ENCODE assay signal across 17 mouse cellular contexts in genomic region chr5:142426476-142426875, GRCm38 (mm10). TPM values are rescaled to one million over a fixed set of nuclear protein-coding genes. Genes with fewer than 3 reads are reported as not detected.
DNase-seq lines count a peak whose midpoint lies in the region; ATAC-seq and TF ChIP-seq lines count a peak whose summit lies in the region.
"Had no signal": no experiment of that assay in that cellular context is flagged by ENCODE, and none has a peak within 500 bp of the region (broad histone marks: within the 10 kb centered on the region; RNA-seq: fewer than 3 reads in every experiment).

No protein-coding gene starts in this region.

- no peaks in the 10 kb centered on the region for H3K27me3 ChIP-seq in heart, adult 2 months (ENCODE audit: control insufficient read depth, insufficient read depth, low read length)
- H3K27me3 ChIP-seq in kidney, adult 2 months (replicated peaks; ENCODE audit: control insufficient read depth, insufficient read depth, low read length) = no peaks in the 10 kb centered on the region
- no peaks in the 10 kb centered on the region for H3K27me3 ChIP-seq in kidney, embryonic 16.5 days (ENCODE audit: insufficient read depth, low read length)
- H3K27me3 ChIP-seq: embryonic facial prominence, embryonic 13.5 days; forebrain, embryonic 13.5 days had no signal

- WGBS in heart, adult 2 months = 87% methylated on average over 2 of the region's 2 CpGs
- WGBS in kidney, adult 2 months = 98% methylated on average over 2 of the region's 2 CpGs
- WGBS in kidney, embryonic 16.5 days = 91% methylated on average over 2 of the region's 2 CpGs

- peaks cover 4% of the 10 kb centered on the region for H3K79me2 ChIP-seq in heart, adult 2 months (replicated peaks; ENCODE audit: control insufficient read depth, insufficient read depth, low read length)

- no peak for DNase-seq in heart, adult 2 months
- DNase-seq in heart, adult 9 months (ENCODE audit: low spot score in 2 of 2) = no peak
- DNase-seq in kidney, adult 2 months = no peak
- DNase-seq in 3T3-L1 (ENCODE audit: low read depth, low spot score) = peak; percentile 85
- no peak for DNase-seq in thymus, adult 18-20 months
- DNase-seq in left cerebral cortex, postnatal 36 days (ENCODE audit: low spot score in 2 of 2) = no peak
- DNase-seq: B cell, adult 2 months; cerebellum, postnatal 36 days; heart, adult 18-20 months; kidney, postnatal 36 days; layer of hippocampus, postnatal 36 days; thymus, postnatal 25 days had no signal

- H3K27ac ChIP-seq in heart, adult 2 months = peak overlapping the region; percentile 83
- peak overlapping the region; percentile 4; the same call in 1 of the 2 replicates for H3K27ac ChIP-seq in kidney, adult 2 months (ENCODE audit: insufficient read depth, low read depth, low read length)
- H3K27ac ChIP-seq in kidney, embryonic 16.5 days (ENCODE audit: low read length) = no peak overlapping the region
- H3K27ac ChIP-seq in embryonic fibroblast, embryonic 13.5 days (ENCODE audit: insufficient read depth, low read length) = peak overlapping the region; percentile 78; the same call in 1 of the 2 replicates
- H3K27ac ChIP-seq: embryonic facial prominence, embryonic 13.5 days; forebrain, embryonic 13.5 days had no signal

- TF ChIP-seq POLR2A in heart, adult 2 months (IDR thresholded peaks at IDR 0.05; ENCODE audit: insufficient read depth, low read depth, low read length) = no peak
- TF ChIP-seq POLR2A in kidney, adult 2 months (IDR thresholded peaks at IDR 0.05; ENCODE audit: low read depth, low read length) = no peak
- no peak for TF ChIP-seq POLR2A in embryonic fibroblast, embryonic 13.5 days (IDR thresholded peaks at IDR 0.05; ENCODE audit: low read depth, low read length)

- no peak overlapping the region for H3K4me3 ChIP-seq in heart, adult 2 months
- no peak overlapping the region for H3K4me3 ChIP-seq in kidney, adult 2 months (ENCODE audit: insufficient read depth, low read depth, low read length)
- H3K4me3 ChIP-seq in kidney, embryonic 16.5 days (ENCODE audit: low read length) = no peak overlapping the region
- H3K4me3 ChIP-seq in embryonic fibroblast, embryonic 13.5 days (ENCODE audit: insufficient read depth, low read length) = no peak overlapping the region
- H3K4me3 ChIP-seq: embryonic facial prominence, embryonic 13.5 days; forebrain, embryonic 13.5 days had no signal

- H3K4me1 ChIP-seq in heart, adult 2 months (ENCODE audit: control insufficient read depth, insufficient read depth, low read length) = peaks cover 40% of the 10 kb centered on the region
- peaks cover 26% of the 10 kb centered on the region for H3K4me1 ChIP-seq in kidney, adult 2 months (ENCODE audit: control insufficient read depth, insufficient read depth, low read length)
- peaks cover 45% of the 10 kb centered on the region for H3K4me1 ChIP-seq in kidney, embryonic 16.5 days (ENCODE audit: insufficient read depth, low read length)
- H3K4me1 ChIP-seq in embryonic fibroblast, embryonic 13.5 days (ENCODE audit: control insufficient read depth, insufficient read depth, low read length) = peaks cover 17% of the 10 kb centered on the region

- intact Hi-C loops in heart, adult 2 months (cut with DNase I) = no loop called here
- intact Hi-C loops in left cerebral cortex, postnatal 36 days (cut with DNase I) = no loop called here

- no peak for TF ChIP-seq CTCF in heart, adult 2 months (IDR thresholded peaks at IDR 0.05)
- TF ChIP-seq CTCF in kidney, adult 2 months (conservative IDR thresholded peaks at IDR 0.05; ENCODE audit: insufficient read depth, insufficient read length, low read depth, low read length) = no peak
- no peak for TF ChIP-seq CTCF in embryonic fibroblast, embryonic 13.5 days (IDR thresholded peaks at IDR 0.05; ENCODE audit: borderline replicate concordance, insufficient read depth, low read length)

- 0 out of 2 replicates have a peak, but pooled peaks cover 2% of the 10 kb centered on the region for H3K36me3 ChIP-seq in heart, adult 2 months (ENCODE audit: control insufficient read depth, insufficient read depth, low read length)
- no peaks in the 10 kb centered on the region for H3K36me3 ChIP-seq in kidney, adult 2 months (ENCODE audit: control insufficient read depth, insufficient read depth, low read length)
- H3K36me3 ChIP-seq in kidney, embryonic 16.5 days (ENCODE audit: insufficient read depth, low read length) = no peaks in the 10 kb centered on the region

- no peaks in the 10 kb centered on the region for H3K9me3 ChIP-seq in kidney, embryonic 16.5 days (ENCODE audit: low read length)
- H3K9me3 ChIP-seq: embryonic facial prominence, embryonic 13.5 days; forebrain, embryonic 13.5 days had no signal

- H3K9ac ChIP-seq in heart, adult 2 months (ENCODE audit: low read depth, low read length) = no peak overlapping the region
- H3K9ac ChIP-seq in kidney, embryonic 16.5 days (replicated peaks; ENCODE audit: low read length) = no peak overlapping the region
- H3K9ac ChIP-seq: embryonic facial prominence, embryonic 13.5 days; forebrain, embryonic 13.5 days had no signal

- no peak overlapping the region for H3K4me2 ChIP-seq in kidney, embryonic 16.5 days (replicated peaks; ENCODE audit: low read depth, low read length)
- H3K4me2 ChIP-seq: embryonic facial prominence, embryonic 13.5 days; forebrain, embryonic 13.5 days had no signal

- TF ChIP-seq EP300 in heart, adult 2 months (IDR thresholded peaks at IDR 0.05; ENCODE audit: insufficient read depth, low read depth, low read length) = no peak

- no peak for ATAC-seq in kidney, embryonic 16.5 days (ENCODE audit: low FRiP score, low TSS enrichment)
- ATAC-seq: forebrain, embryonic 13.5 days; inflammation-experienced regulatory T-cells, adult 6 months had no signal

RNA-seq across cellular contexts. Expression of gene Foxk1, which starts 25.2 kb away (rescaled TPM):
- 10 to 100 TPM; 13.2 to 13.8 TPM for total RNA-seq in heart, adult 2 months (2021)
- polyA plus RNA-seq in heart, adult 2 months (2012; rRNA removed) = 9.2 and 9.5 TPM in 2 replicates
- 11.6 and 12.4 TPM in 2 replicates for polyA plus RNA-seq in kidney, adult 2 months (2012; rRNA removed)
- polyA plus RNA-seq in kidney, embryonic 16.5 days (2015; fragmentation: Nextera tagmentation; extraction: Ambion mirVana) = 3.6 and 4.4 TPM in 2 replicates
- 34.1 and 38.3 TPM in 2 replicates for polyA plus RNA-seq in embryonic fibroblast, embryonic 13.5 days (2011; ENCODE audit: insufficient read length, low read depth, missing spikeins)
- total RNA-seq in left cerebral cortex, postnatal 36 days (2021) = 10 to 100 TPM; 42.4 to 42.5 TPM

RNA-seq across cellular contexts. Expression of gene Ap5z1, which starts 37.3 kb away (rescaled TPM):
- 1 to 10 TPM; 5.4 to 6.4 TPM for total RNA-seq in heart, adult 2 months (2021)
- 13.0 and 23.6 TPM in 2 replicates for polyA plus RNA-seq in heart, adult 2 months (2012; rRNA removed)
- polyA plus RNA-seq in kidney, adult 2 months (2012; rRNA removed) = 37.4 and 45.6 TPM in 2 replicates
- polyA plus RNA-seq in kidney, embryonic 16.5 days (2015; fragmentation: Nextera tagmentation; extraction: Ambion mirVana) = 13.2 and 13.8 TPM in 2 replicates
- polyA plus RNA-seq in embryonic fibroblast, embryonic 13.5 days (2011; ENCODE audit: insufficient read length, low read depth, missing spikeins) = 8.2 and 10.1 TPM in 2 replicates
- total RNA-seq in left cerebral cortex, postnatal 36 days (2021) = 10 to 100 TPM; 21.4 to 22.4 TPM
